Mouse (Mus musculus): ENCODE results near the gene Klk9. TPM values are rescaled to one million over a fixed set of nuclear protein-coding genes. Genes with fewer than 3 reads are reported as not detected.

The Klk9 gene
- total RNA-seq (2015) (not detected in 2 replicates), total RNA-seq (2017) (not detected in 2 replicates)

- ATAC-seq (ENCODE audit: poor library complexity, severe bottlenecking) = no peak
These were observed at the start of gene Klk9 for GRCm38 (mm10) chr7:43791591-43791990. TSS of gene Klk9 (plus strand) at chr7:43791891.

GRCm38 (mm10) chr7:43747788-43748187, 43.9 kb upstream of the Klk9 start:
- ATAC-seq (ENCODE audit: poor library complexity, severe bottlenecking) = peak; percentile 97

- ATAC-seq (ENCODE audit: poor library complexity, severe bottlenecking) = no peak
These were observed 38.9 kb upstream of the Klk9 start for GRCm38 (mm10) chr7:43752806-43753205.

DNA sequence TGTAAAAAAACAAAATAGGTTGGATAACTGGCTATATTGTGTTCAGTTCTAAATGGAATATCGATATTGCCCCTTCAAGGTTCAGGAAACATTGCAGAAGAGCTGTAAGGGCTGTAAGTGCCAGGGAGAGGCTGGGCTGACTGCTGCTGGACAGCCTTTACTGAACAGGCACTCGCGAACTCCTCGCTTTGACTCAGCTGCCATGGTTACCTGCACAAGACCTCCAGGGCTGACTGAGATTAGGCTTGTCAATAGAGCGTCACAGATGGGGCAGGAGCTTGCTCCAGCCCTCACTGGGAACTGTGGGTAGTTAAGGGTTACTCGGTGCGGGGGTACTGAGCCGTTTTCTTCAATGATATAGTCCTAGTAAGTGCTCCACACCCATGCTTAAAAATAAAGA, 25.2 kb upstream of the Klk9 start:
- ATAC-seq (ENCODE audit: poor library complexity, severe bottlenecking) = no peak

DNA sequence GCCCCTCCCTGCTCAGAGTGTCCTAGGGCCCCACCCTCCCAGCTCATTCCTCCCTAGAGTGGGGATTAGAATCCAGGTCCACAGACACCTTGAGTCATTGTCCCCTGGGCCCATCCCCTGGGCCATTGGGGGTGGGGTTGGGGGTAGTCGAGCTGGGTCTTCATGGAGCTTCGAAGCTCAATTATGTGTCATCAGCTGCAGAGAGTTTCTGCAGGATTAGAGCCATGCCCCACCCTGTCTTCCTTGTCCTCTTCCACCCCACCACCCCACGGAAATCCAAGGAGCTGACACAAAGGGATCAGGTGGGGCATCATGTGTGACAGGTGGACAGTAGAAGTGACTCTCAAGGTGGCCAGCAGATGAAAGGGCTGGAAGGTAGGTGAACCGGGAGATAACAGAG, 23.1 kb upstream of the Klk9 start, which contains the start of gene Klk12:
Gene Klk12 (plus strand): TSS at position 301 of the 400 bp plus-strand sequence.
- ATAC-seq (ENCODE audit: poor library complexity, severe bottlenecking) = no peak

GRCm38 (mm10) chr7:43769636-43770035, 22.1 kb upstream of the Klk9 start:
- no peak for ATAC-seq (ENCODE audit: poor library complexity, severe bottlenecking)

- ATAC-seq (ENCODE audit: poor library complexity, severe bottlenecking) = no peak
These were observed 21.0 kb upstream of the Klk9 start for GRCm38 (mm10) chr7:43770701-43771100.

GRCm38 (mm10) chr7:43771916-43772315, 19.8 kb upstream of the Klk9 start:
- no peak for ATAC-seq (ENCODE audit: poor library complexity, severe bottlenecking)

- no peak for ATAC-seq (ENCODE audit: poor library complexity, severe bottlenecking)
These were observed 18.8 kb upstream of the Klk9 start for GRCm38 (mm10) chr7:43772901-43773300.

DNA sequence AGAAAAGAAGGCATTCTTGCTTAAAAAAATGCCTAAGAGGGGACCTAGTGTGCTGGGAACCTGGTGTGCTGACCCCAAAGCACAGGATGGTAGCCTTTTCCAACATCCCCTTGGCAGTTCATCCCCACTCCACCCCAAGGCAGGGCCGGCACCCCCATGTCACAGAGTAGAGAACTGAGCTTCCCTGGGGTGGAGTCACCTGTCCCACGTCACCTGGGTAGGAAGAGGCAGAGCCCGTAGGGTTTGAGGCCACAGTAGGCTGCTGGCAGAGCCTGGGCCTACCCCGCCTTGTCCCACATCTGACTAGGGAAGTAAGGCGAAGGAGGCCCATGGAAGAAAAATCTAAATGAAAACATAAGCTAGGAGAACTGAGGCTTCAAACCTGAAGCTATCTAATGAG, 17.3 kb upstream of the Klk9 start, which contains the start of gene Klk11:
Gene Klk11 (plus strand): TSS at position 241 of the 400 bp plus-strand sequence.
- ATAC-seq (ENCODE audit: poor library complexity, severe bottlenecking) = no peak

DNA sequence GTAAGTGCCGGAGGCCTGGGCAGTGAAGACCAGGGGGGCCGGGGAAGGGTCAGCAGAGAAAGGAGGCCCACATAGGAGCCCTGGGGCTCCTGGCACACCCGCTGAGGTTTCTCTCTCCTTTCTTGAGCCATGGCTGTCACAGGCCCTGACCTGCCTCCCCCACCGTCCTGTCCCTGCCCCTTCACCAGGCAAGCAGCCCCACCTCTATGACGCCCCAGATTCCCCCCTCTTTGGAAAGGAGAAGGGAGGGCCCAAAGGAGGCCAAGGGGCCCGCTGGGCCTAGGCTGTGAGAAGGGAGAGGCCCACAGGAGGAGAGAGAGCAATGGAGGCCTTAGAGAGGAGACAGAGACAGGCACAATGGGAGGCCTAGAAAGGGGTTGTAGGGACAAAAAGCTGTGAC, 16.9 kb upstream of the Klk9 start:
- ATAC-seq (ENCODE audit: poor library complexity, severe bottlenecking) = no peak

DNA sequence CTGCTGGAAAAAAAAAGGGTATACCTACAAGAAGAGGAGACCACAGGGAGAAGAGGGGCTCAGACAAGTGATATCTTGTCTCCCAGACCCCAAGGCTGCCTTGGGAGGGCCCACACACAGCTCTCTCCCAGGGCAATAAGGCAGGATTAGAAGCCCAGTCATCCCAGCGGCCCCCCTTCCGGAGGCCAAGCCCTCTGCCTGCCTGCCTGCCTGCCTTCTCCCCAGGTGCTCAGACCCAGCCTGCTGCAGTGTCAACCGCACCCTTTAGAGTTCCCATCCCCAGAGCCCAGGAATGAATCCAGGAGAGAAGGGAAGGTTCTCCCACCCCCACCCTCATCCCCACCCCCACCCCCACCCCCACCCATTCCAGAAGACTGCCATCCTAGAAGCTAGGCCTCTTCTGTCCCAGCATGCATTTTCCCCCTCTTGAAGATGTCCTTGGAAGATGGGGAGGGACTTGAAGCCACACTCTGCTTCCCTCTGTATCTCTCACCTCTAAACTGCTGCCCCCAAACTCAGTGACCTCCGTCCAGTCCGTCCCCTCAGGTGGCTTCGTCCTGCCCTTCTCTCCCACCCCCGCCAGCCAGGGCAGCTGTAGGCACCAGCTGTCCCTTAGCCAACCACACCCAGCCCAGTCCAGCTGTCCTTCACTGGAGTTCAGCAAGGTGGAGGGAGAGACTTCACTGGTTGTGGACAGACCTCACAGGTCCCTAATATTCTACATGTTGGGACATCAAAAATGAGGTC, 16.2 kb upstream of the Klk9 start:
- ATAC-seq (ENCODE audit: poor library complexity, severe bottlenecking) = no peak

DNA sequence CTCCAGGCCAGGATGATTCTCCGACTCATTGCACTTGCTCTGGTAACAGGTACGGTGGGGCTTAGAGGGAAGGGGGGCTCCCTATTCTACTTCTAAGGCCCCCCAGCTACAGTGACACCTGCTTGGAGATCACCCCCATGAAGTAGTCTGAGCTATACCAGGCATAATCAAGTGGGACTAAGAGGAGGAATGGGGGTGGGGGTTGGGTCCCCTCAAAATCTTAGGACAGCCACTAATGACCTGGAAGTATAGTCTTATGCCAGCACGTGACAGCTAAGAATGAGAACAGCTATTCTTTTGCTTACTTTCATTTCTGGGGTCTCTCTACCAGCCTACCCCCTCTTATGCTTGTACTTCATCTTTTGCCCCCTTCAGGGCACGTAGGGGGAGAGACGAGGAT, 15.2 kb upstream of the Klk9 start:
- no peak for ATAC-seq (ENCODE audit: poor library complexity, severe bottlenecking)

DNA sequence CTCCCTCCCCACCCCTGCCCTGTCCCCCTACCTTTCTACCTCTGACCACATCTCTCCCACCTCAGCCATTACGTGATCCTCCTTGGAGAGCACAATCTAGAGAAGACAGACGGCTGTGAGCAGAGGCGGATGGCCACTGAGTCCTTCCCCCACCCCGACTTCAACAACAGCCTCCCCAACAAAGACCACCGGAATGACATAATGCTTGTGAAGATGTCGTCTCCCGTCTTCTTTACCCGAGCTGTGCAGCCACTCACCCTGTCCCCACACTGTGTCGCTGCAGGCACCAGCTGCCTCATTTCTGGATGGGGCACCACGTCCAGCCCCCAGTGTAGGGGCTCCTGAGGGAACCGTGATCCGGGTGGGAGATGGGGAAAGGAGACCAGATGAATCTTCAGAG, 14.3 kb upstream of the Klk9 start:
- ATAC-seq (ENCODE audit: poor library complexity, severe bottlenecking) = no peak

DNA sequence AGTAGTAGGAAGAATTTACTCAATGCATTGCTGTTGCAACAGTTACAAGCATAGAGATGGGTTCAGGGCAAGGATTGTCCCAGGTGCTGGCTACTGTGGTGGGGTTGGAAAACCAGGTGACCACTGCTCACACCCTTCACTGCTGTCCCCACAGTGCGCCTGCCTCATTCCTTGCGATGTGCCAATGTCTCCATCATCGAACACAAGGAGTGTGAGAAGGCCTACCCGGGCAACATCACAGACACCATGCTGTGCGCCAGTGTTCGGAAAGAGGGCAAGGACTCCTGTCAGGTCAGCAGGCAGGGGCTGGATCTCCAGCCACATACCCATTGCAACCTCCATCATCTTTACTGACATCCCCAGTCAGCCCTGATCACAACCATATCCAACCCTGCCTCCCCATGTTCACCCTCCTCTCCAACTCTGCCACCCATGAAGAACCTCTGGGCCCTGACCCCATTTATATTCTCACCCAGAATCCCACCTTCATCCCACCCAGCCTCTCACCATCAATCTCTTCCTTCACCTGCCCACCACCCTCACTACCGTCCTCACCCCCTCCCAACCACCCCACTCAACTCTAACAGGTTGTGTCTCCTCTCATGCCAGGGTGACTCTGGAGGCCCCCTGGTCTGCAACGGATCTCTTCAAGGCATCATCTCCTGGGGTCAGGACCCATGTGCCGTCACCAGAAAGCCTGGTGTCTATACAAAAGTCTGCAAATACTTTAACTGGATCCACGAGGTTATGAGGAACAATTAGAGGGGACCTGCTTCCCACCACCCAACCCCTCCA, 13.3 kb upstream of the Klk9 start:
- no peak for ATAC-seq (ENCODE audit: poor library complexity, severe bottlenecking)

GRCm38 (mm10) chr7:43780241-43780640, 11.4 kb upstream of the Klk9 start:
- no peak for ATAC-seq (ENCODE audit: poor library complexity, severe bottlenecking)

- no peak for ATAC-seq (ENCODE audit: poor library complexity, severe bottlenecking)
These were observed 10.9 kb upstream of the Klk9 start, which contains the start of gene Klk10 for GRCm38 (mm10) chr7:43780746-43781145. TSS of gene Klk10 (plus strand) at chr7:43781035.

DNA sequence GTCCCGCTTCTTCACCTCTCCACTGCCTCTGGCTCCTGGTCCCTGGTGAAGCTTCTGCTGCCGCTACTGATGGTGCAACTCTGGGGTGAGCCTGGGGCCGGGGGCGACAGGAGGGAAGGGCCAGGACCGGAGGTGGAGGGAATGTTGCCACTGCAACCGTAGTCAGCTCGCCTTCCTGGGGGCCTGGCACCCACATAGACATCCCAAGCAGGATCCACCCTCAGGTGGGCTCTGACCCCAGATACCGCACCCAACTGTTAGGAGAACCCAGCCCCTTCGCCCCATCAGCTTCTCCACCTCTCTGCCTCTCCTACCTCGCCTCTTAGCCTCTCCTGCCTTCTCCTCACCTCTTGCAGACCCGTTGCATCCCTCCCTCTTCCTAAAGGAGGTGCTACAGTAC, 10.2 kb upstream of the Klk9 start:
- no peak for ATAC-seq (ENCODE audit: poor library complexity, severe bottlenecking)

DNA sequence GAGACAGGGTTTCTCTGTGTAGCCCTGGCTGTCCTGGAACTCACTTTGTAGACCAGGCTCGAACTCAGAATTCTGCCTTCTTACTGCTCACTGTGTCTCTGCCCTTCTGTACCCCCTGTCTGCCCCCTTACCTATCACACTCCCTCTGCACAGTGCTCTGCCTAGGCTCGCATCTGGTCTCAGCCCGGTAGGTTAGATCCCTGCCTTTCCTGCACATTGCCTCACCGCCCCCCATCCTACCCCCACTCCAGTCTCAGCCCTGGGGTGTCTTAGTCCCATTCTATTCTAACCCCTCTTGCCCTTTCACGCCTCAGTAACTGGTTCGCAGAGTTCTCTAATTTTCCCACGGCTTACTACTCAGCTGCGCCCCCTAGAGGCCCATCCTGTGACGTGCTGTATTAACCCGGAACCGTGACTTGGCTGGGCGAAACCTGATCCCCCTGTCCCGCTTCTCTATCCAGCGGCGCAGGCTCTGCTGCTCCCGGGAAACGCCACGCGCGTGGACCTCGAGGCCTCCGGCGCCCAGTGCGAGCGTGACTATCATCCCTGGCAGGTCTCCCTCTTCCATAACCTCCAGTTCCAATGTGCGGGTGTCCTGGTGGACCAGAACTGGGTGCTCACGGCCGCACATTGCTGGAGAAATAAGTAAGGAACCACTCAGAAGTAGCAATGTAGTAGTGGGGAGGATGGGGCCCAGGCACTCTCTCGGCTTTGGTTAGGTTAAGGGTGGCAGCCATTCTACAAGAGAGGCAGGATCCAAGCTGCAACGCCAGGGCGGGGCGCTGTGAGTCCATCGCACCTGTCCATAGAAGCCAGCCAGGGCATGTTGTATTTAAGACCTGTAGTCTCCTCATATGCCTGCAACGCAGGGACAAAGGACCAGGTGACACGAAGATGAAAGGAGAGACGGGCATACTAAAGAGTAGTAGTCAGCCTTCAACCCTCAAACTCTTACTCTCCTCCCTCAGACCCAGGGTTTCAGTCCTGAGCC, 9.1 kb upstream of the Klk9 start:
- ATAC-seq (ENCODE audit: poor library complexity, severe bottlenecking) = peak; percentile 96

GRCm38 (mm10) chr7:43785286-43785685, 6.4 kb upstream of the Klk9 start:
- ATAC-seq (ENCODE audit: poor library complexity, severe bottlenecking) = no peak

DNA sequence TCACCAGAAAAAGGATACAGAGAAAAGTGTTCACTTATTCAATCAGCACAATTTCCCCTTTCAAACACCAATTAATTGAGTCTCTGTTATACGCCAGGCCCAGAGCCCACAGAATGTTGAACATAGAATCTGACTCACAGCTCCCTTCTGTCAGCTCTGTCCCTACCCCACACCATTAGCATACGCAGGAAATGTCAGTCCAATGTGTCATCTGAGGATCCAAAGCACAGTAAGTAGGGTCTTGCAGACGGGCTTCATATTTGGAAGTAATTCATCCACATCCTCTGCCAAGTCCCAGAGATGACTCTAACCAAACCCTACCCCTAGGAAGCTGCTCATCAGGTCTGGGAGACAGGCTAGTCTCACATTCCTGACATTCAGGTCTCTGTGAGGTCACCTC, 3.6 kb upstream of the Klk9 start:
- no peak for ATAC-seq (ENCODE audit: poor library complexity, severe bottlenecking)
